Mouse (Mus musculus) retina, postnatal 1 day (tissue): ENCODE measurements at regions not wholly inside any gene's neighbourhood (a gene's known extent, or its start where the extent isn't known, plus 50 kb on each side); places are given as distances from the start of the nearest gene placed in this dataset.

Experiments
- DNase-seq: peaks from one replicate; pipeline ENCODE4 v3.0.0-alpha.2; 2012

GRCm38 (mm10) chr14:70839126-70839525 is 239.5 kb upstream of the Fam160b2 start:
- no peak for DNase-seq

DNA sequence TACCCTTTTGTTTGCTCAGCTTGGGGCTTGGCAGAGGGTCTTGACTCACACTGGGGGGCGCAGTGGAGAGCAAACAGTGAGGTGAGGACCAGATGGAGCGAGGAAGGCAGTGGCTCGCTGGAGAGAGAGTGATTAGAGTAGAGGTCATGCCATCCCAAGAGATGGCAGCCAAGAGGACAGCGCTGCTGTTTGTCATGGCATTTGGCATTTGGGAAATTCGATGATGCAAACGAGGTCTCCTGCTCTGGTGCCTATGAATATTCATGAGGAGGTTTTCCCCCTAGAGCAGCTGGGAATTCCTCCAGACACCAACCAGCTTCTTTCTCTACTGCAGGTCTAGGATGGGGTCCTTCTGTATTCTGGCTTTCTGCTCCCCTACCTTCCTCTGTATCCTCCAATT is 237.9 kb upstream of the Fam160b2 start:
- peak; percentile 48 for DNase-seq

- no peak for DNase-seq
Measured at GRCm38 (mm10) chr14:70833238-70833637, 233.6 kb upstream of the Fam160b2 start.

GRCm38 (mm10) chr14:70832462-70833212 is 233.0 kb upstream of the Fam160b2 start:
- no peak for DNase-seq

DNA sequence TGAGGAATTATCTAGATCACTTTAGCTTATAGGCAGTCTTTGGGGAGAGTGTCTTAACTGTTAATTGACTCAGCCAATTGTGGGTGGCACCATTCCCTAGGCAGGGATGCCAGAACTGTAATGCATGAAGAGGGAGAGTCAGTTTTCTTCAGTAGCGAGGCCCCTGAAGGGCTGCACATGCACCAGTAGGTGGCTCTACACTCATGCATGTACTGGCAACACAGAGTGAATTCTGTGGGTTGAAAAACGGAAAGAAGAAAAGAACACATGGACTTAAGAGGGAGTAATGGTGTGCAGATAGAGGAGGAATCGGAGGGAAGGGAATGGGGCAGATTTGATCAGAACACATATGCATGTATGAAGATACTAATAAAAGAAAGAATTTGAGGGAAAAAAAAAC is 232.4 kb upstream of the Fam160b2 start:
- peak; percentile 23 for DNase-seq
